Mouse (Mus musculus) kidney, embryonic 14.5 days (tissue): Measurements from ENCODE around the gene Kcnma1. TPM values are rescaled to one million over a fixed set of nuclear protein-coding genes. Genes with fewer than 3 reads are reported as not detected.

Experiments
- ATAC-seq: fragments of 200-750 bp; cut with Nextera tagmentation; 2 replicates; pipeline ENCODE4 v1.8.0; 2017; ENCODE audit warnings: moderate number of reproducible peaks, mild to moderate bottlenecking, moderate TSS enrichment, moderate library complexity; ENCODE audit not compliant: low FRiP score, low TSS enrichment
- H3K27ac ChIP-seq: fragments of 300-500 bp; sonication (generic); 2 replicates; pipeline ENCODE4 v1.5.1; 2014; ENCODE audit warnings: low read depth, mild to moderate bottlenecking, low read length, moderate library complexity, mixed read lengths
- H3K27me3 ChIP-seq: fragments of 300-500 bp; sonication (generic); 2 replicates; pipeline ENCODE4 v1.6.1; 2014; ENCODE audit warnings: mild to moderate bottlenecking, low read length; ENCODE audit not compliant: control insufficient read depth, insufficient read depth
- H3K36me3 ChIP-seq: fragments of 300-500 bp; sonication (generic); 2 replicates; pipeline ENCODE4 v1.6.1; 2014; ENCODE audit warnings: low read length, mixed read lengths; ENCODE audit not compliant: control insufficient read depth, insufficient read depth
- H3K4me1 ChIP-seq: fragments of 300-500 bp; sonication (generic); 2 replicates; pipeline ENCODE4 v1.6.1; 2014; ENCODE audit warnings: low read length, mixed read lengths; ENCODE audit not compliant: control insufficient read depth, insufficient read depth
- H3K4me2 ChIP-seq: fragments of 300-500 bp; sonication (generic); replicated peaks from 2 replicates; pipeline ENCODE4 v1.6.1; 2014; ENCODE audit warnings: low read depth, mild to moderate bottlenecking, low read length
- H3K4me3 ChIP-seq: fragments of 300-500 bp; sonication (generic); 2 replicates; pipeline ENCODE4 v1.5.1; 2014; ENCODE audit warnings: mild to moderate bottlenecking, low read length
- H3K9ac ChIP-seq: fragments of 300-500 bp; sonication (generic); 2 replicates; pipeline ENCODE4 v1.6.1; 2014; ENCODE audit warnings: low read depth, mild to moderate bottlenecking, low read length, moderate library complexity
- H3K9me3 ChIP-seq: fragments of 300-500 bp; sonication (generic); 2 replicates; pipeline ENCODE4 v1.6.1; 2016; ENCODE audit warnings: low read length; ENCODE audit not compliant: control insufficient read depth
- WGBS: fragments of 180-500 bp; shearing (Covaris S2); extraction: QIAGEN DNeasy Blood & Tissue Kit; methylation state at CpG from one replicate; pipeline ENCODE4 v1.1.7; 2014; 5-methylcytosine and 5-hydroxymethylcytosine counted together
- polyA plus RNA-seq: library from polyadenylated mRNA; unstranded; fragments of >200 nt; fragmentation: Nextera tagmentation; extraction: Ambion mirVana; gene quantifications from 2 replicates; pipeline ENCODE4 v1.2.1, GENCODE M21; 2014

The Kcnma1 gene
- polyA plus RNA-seq, 1 experiment from 2014 or later, result 1.5 TPM

DNA sequence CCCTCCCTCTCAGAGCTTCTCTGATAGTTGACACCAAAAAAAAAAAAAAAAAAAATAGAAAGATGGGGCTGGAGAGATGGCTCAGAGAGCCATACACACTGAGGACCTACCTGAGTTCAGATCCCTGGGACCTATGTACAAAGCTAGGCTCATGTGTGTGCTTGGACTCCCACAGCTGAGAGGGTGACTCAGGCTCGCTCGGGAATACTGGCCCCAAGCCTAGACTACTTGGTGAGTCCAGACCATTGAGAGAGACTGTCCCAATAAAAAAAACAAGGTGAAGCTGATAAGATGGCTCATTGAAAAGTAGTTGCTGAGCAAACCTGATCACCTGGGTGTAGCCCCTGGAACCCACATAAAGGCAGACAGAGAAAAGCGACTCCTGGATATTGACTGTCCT lies 18.5 kb downstream of the Kcnma1 start:
- 81% methylated on average over 3 of the region's 3 CpGs for WGBS
- peaks cover 10% of the 10 kb centered on the region; the same call in 1 of the 2 replicates for H3K27me3 ChIP-seq
- ATAC-seq, result no peak
- H3K9ac ChIP-seq, result no peak overlapping the region
- H3K4me1 ChIP-seq, result no peaks in the 10 kb centered on the region
- H3K9me3 ChIP-seq, result no peaks in the 10 kb centered on the region
- H3K4me2 ChIP-seq, result no peak overlapping the region
- no peak overlapping the region for H3K4me3 ChIP-seq
- H3K27ac ChIP-seq, result no peak overlapping the region
- H3K36me3 ChIP-seq, result no peaks in the 10 kb centered on the region

DNA sequence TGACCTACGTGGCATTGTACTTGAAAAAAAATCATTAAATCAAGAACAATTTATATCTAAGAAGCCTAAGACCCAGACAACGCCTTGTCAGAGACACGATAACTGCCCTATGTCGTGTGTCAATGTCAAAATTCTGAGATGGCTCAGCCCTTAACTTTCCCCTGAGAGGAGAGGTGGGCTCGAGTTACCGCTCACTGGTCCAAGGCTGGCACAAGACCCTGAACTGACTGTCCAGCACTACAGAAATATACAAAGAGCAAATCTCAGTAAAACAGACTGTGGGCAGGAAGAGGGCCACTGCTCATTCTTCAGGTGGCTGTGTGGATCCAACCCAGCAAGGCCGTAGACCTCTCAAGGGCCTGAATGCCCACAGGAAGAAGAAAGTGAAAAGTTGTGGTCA lies 23.4 kb downstream of the Kcnma1 start:
- Histone ChIP-seq H3K9me3 (no peaks in the 10 kb centered on the region), H3K36me3 (no peaks in the 10 kb centered on the region), H3K27me3 (no peaks in the 10 kb centered on the region), H3K9ac (no peak overlapping the region), H3K4me2 (no peak overlapping the region), H3K27ac (no peak overlapping the region), H3K4me1 (no peaks in the 10 kb centered on the region), H3K4me3 (no peak overlapping the region)
- no peak for ATAC-seq
- 71% methylated on average over 7 of the region's 7 CpGs for WGBS

DNA sequence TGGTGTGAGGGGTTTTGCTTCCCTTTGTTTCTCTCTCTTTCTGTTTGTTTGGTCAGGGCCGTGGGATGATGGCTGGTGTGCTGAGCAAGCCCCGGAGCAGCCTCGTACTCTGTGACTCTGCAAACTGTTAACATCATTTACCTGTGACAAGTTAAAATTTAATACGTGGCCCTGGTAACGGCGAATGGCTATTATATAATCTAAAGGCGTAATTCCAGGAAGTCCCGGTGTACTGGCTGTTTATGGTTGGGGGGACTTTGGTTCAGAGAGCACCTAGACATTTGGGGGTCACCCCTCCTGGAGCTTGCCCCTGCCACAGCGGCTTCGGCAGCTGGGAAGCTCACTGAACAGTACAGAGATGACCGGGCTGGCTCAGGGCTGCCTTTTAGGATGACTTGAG lies 24.6 kb downstream of the Kcnma1 start:
- Histone ChIP-seq H3K27ac (no peak overlapping the region), H3K9ac (no peak overlapping the region), H3K36me3 (no peaks in the 10 kb centered on the region), H3K9me3 (no peaks in the 10 kb centered on the region), H3K4me1 (no peaks in the 10 kb centered on the region), H3K4me2 (no peak overlapping the region), H3K4me3 (no peak overlapping the region), H3K27me3 (no peaks in the 10 kb centered on the region)
- 58% methylated on average over 11 of the region's 11 CpGs for WGBS
- ATAC-seq, result no peak

DNA sequence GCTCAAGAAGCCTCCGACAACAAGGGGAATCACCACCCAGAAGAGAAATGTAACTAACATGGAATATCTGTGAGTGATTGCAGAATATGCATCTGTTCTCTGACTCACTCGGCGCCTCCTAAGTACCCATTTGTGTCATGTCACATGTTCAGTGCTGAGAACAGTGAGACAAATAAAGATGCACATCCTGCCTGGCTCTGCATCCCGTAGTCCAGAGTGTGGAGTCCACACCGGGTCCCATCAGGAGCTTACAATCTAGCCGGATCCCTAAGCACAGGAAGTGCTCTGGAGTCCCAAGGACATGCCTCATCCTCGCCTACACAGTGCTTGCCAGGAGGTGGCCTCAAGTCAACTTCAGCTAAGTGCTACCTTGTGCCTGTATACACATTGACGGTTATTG lies 32.1 kb downstream of the Kcnma1 start:
- H3K27me3 ChIP-seq, result no peaks in the 10 kb centered on the region
- WGBS, result 87% methylated on average over 8 of the region's 8 CpGs
- ATAC-seq, result no peak
- H3K36me3 ChIP-seq, result no peaks in the 10 kb centered on the region
- no peaks in the 10 kb centered on the region for H3K4me1 ChIP-seq
- no peak overlapping the region for H3K4me3 ChIP-seq
- H3K9me3 ChIP-seq, result no peaks in the 10 kb centered on the region
- H3K27ac ChIP-seq, result no peak overlapping the region
- H3K9ac ChIP-seq, result no peak overlapping the region
- H3K4me2 ChIP-seq, result no peak overlapping the region

DNA sequence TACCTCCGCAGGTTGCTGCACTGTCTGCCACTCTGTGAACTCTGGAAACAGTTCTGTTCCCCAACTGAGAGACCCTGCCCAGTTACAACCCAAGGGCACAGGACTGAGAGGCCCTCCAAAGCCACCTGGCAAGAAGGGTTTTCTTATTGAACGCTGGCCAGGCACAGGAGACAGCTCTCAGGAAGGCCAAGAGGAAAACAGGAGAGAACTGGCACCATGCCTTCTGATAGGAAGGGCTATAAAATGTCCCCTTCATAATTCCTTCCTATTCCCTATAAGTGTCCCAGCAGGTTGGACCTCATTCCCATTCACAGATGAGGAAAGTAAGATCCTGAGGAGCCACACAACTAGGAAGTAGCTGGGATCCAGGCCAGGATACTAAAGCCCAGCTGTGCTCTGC lies 39.6 kb downstream of the Kcnma1 start:
- Histone ChIP-seq H3K9me3 (no peaks in the 10 kb centered on the region), H3K4me3 (no peak overlapping the region), H3K4me1 (no peaks in the 10 kb centered on the region), H3K27ac (no peak overlapping the region), H3K4me2 (no peak overlapping the region), H3K36me3 (no peaks in the 10 kb centered on the region), H3K27me3 (no peaks in the 10 kb centered on the region), H3K9ac (no peak overlapping the region)
- no peak for ATAC-seq
- 63% methylated on average over 2 of the region's 2 CpGs for WGBS

DNA sequence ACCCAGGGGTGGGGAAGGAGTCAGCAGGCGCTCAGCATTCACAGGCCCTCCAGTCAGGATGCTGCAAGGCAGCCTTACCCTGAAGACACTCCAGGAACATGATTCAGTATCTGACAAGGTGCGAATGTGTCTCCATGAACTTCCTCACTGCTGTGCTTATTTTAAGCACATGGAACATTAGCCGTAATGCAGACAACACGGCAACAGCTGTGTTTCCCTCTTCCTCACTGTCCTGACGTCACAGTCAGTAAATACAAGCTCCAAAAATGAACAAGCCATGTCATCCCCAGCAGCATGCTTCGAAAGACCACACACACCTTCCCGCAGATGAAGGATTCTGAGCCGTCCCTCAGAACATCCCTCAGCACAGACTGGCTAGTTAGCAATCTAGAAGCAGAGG lies 47.8 kb downstream of the Kcnma1 start:
- Histone ChIP-seq H3K4me1 (no peaks in the 10 kb centered on the region), H3K4me2 (no peak overlapping the region), H3K4me3 (no peak overlapping the region), H3K9ac (no peak overlapping the region), H3K9me3 (no peaks in the 10 kb centered on the region), H3K27me3 (no peaks in the 10 kb centered on the region), H3K36me3 (no peaks in the 10 kb centered on the region), H3K27ac (no peak overlapping the region)
- no peak for ATAC-seq
- WGBS, result 79% methylated on average over 8 of the region's 8 CpGs

DNA sequence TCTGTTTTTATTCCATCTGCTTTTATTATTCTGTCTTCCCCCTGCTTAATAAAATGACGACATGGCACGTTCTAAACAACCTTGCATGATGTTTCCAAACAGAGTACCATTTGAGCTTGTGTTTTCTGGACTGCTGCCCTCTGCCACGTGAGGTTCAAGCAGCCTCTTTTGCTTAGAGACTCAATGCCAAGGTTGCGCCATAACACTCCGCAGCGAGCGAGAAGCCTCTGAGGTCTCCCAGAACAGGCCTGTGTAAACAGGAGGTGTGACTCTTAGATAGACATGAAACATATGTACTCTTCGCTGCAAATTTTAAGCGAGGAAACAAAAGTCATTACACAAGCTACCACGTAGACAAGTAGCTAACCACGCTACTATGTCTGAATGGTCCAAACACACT lies 55.2 kb downstream of the Kcnma1 start:
- H3K4me2 ChIP-seq, result no peak overlapping the region
- no peak overlapping the region for H3K27ac ChIP-seq
- no peaks in the 10 kb centered on the region for H3K36me3 ChIP-seq
- H3K4me1 ChIP-seq, result no peaks in the 10 kb centered on the region
- H3K27me3 ChIP-seq, result no peaks in the 10 kb centered on the region
- H3K9ac ChIP-seq, result no peak overlapping the region
- ATAC-seq, result no peak
- H3K9me3 ChIP-seq, result no peaks in the 10 kb centered on the region
- 65% methylated on average over 11 of the region's 11 CpGs for WGBS
- H3K4me3 ChIP-seq, result no peak overlapping the region

DNA sequence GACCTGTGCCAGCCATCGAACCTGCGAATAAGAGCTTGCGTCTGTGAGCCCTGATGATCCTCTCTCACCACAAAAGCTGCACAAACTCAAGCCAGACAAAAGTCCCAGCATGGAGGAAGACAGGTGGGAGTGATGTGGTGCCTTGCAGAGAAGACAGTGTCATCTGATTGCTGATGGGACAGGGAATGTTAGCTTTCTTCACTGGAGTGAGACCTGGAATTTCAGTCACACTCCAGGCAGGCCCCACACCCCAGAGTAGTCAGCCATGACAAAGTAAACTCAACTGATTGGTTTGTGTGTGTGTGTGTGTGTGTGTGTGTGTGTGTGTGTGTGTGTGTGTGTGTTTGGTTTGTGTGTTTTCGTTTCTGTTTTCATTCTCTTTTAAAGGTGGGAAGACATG lies 57.0 kb downstream of the Kcnma1 start:
- Histone ChIP-seq H3K4me1 (no peaks in the 10 kb centered on the region), H3K9me3 (no peaks in the 10 kb centered on the region), H3K4me2 (no peak overlapping the region), H3K4me3 (no peak overlapping the region), H3K27ac (no peak overlapping the region), H3K9ac (no peak overlapping the region), H3K27me3 (no peaks in the 10 kb centered on the region), H3K36me3 (no peaks in the 10 kb centered on the region)
- 59% methylated on average over 4 of the region's 4 CpGs for whole genome bisulfite sequencing
- peak; percentile 89; the same call in 1 of the 2 replicates for ATAC-seq

DNA sequence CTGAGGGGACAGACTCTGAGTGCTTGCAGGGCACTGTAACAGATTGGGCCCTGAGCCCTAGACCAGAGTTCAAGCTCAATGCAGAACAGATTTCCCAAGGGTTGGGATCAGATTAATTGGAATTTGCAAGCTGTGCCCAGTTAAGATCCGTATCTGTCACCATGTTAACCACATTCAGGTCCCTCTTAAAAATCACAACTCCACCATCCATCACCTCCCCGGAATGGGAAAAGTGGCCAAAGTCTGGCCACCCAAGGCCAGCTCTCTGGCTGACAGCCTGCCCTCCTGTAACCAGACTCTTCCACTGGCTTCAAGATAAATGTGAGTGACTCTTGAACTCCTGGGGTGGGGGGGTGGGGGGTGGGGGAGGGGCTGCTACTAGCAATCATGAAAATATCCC lies 70.4 kb downstream of the Kcnma1 start:
- ATAC-seq, result no peak
- no peaks in the 10 kb centered on the region for H3K9me3 ChIP-seq
- no peak overlapping the region for H3K4me3 ChIP-seq
- H3K27ac ChIP-seq, result no peak overlapping the region
- no peak overlapping the region for H3K4me2 ChIP-seq
- H3K4me1 ChIP-seq, result no peaks in the 10 kb centered on the region
- no peak overlapping the region for H3K9ac ChIP-seq
- 22% methylated on average over 2 of the region's 2 CpGs for WGBS
- no peaks in the 10 kb centered on the region for H3K27me3 ChIP-seq
- H3K36me3 ChIP-seq, result no peaks in the 10 kb centered on the region

DNA sequence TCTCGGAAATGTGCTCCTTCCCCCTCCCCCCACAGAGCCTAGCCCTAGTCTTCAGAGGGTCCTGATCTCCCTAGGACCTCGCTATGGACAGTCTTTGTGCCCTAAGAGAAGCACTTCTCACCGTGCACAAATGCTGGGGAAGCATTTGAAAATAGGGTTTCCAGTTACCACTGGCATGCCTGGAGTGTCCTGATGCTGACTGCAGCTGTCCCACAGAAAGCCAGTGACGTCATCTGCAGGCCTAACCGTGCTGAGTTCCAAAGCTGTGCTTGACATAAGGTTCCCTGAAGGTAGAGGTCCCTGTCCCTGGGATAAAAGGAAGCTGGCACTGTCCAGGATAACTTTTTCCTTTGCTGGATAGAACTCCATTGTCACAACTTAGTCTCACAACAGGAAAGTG lies 71.1 kb downstream of the Kcnma1 start:
- no peaks in the 10 kb centered on the region for H3K27me3 ChIP-seq
- no peak overlapping the region for H3K4me3 ChIP-seq
- H3K4me1 ChIP-seq, result no peaks in the 10 kb centered on the region
- no peak overlapping the region for H3K4me2 ChIP-seq
- no peak overlapping the region for H3K9ac ChIP-seq
- no peak overlapping the region for H3K27ac ChIP-seq
- no peaks in the 10 kb centered on the region for H3K9me3 ChIP-seq
- no peaks in the 10 kb centered on the region for H3K36me3 ChIP-seq
- ATAC-seq, result peak; percentile 55; the same call in 1 of the 2 replicates
- WGBS, result 36% methylated on average over 5 of the region's 5 CpGs
